Mouse (Mus musculus): ENCODE results near the gene Tcl1b1.
"Not testable (repeated sequence)": the region's sequence is repeated elsewhere in the genome, so short reads cannot be mapped to it uniquely, and the experiment has no call there.

- TF ChIP-seq CTCF (IDR thresholded peaks at IDR 0.05; ENCODE audit: low read depth, low read length); POLR2A (IDR thresholded peaks at IDR 0.05; ENCODE audit: borderline replicate concordance, low read depth, low read length): not testable (repeated sequence)
These were observed 42.2 kb downstream of the Tcl1b1 start, which contains the start of gene Tcl1b4 for GRCm38 (mm10) chr12:105201657-105202056.

All from bone marrow macrophage, adult 2 months (primary cell).